Mouse (Mus musculus) lung, postnatal 14 days (tissue): ENCODE data around the gene Elavl1.
"Not testable (repeated sequence)": the region's sequence is repeated elsewhere in the genome, so short reads cannot be mapped to it uniquely, and the experiment has no call there.

Experiments used
- DNase-seq: peaks from one replicate; pipeline ENCODE4 v3.0.0; 2021

Elavl1 gene

GRCm38 (mm10) chr8:4324983-4325750 lies at the start of gene Elavl1, which contains the start of gene Ccl25:
Gene Elavl1 (minus strand): TSS chr8:4325413.
Gene Ccl25 (plus strand): TSS chr8:4325210.
- peak; percentile 98 for DNase-seq

GRCm38 (mm10) chr8:4372657-4373056 lies 47.4 kb upstream of the Elavl1 start:
- DNase-seq, result peak; percentile 5

DNA sequence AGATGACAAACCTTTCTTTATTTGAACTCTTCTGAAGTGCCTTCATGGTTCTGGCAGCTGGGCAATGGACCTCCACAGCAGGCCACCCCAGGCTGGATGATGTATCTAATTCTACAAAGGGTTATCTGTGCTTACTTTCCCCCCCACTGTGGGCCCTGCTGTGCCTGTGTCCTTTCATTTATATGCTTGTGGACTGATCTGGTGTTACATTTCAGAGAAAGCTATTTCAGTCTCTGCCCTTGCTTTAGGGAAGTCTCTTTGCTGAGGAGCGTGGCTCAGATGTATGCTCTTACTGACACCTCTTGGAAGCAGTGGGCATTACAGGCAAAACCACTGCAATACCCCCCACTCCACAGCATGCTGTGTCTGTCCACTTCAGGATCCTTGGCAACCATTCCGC lies 44.9 kb upstream of the Elavl1 start:
- peak; percentile 23 for DNase-seq

DNA sequence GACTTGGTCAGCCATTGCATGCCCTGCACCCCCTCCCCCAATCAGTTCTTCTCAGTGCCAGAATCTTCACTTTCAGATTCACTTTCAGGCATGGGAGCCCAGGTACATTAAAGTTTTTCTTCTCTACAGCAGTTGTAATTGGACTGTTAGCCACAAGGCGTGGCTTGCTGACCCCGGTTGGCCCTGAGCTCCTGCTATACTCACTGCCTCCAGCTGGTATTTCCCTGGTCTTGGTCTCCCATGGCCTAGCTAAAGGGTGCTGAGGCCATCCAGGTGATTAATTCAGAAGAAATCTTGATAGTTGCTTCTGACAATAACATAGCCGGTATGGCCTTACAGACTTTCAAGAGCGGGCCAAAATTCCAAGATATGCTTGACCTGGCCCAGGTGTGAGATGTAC lies 43.3 kb upstream of the Elavl1 start:
- no peak for DNase-seq

DNA sequence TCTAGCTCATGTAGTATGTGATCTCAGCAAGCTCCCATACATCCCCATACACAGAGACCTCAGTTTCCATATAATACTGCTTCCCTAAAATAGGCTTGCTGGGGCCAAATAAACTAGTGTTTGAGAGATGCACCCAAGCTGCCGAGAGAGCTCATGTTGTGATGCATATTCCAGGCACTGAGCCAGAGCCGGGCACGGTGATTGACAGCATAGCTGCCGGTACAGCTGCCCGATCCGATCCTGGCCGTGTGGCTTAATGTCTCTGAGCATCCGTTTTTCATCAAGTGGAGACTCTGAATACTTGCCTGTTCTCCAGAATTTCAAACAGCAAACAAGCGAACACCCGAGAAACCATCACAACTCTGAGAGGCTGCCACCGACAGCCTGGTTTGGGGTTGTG lies 42.6 kb upstream of the Elavl1 start:
- no peak for DNase-seq

GRCm38 (mm10) chr8:4366189-4366588 lies 41.0 kb upstream of the Elavl1 start:
- no peak for DNase-seq

DNA sequence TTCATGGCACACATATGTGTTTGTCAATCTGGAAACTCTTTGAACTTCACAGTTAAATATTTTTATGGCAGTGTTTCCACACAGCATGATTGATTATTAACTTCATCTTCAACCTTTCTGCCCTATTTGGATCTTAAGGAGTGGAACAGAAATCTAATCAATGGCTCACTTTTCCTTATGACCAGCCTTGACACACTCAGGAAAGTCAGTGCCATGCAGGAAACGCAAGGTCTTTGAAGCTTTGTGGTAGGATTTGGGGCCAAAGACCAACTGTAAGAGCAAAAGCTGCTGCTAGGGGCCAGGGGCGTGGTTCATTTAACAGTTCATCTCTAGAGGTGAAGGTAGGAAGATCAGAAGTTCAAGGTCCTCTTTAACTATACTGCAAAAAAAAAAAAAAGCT lies 35.7 kb upstream of the Elavl1 start:
- no peak for DNase-seq

DNA sequence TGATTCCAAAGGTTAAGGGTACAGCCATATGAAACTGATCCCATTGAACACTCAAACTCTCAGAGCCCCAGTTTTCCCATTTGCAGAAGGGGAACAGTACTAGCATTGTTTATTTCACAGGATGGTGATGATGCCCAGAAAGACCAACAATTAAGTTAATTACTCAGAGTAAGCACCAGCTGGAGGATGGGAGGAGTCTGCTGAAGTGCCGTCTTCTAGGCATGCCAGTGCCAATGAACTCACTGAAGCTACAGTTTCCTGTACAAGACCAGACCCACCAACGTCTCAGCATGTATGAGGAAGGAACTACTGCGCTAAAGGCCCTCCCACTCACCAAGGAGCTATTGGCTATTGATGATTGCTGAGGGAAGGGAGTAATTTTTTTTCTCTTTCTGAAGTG lies 34.1 kb upstream of the Elavl1 start:
- DNase-seq, result no peak

DNA sequence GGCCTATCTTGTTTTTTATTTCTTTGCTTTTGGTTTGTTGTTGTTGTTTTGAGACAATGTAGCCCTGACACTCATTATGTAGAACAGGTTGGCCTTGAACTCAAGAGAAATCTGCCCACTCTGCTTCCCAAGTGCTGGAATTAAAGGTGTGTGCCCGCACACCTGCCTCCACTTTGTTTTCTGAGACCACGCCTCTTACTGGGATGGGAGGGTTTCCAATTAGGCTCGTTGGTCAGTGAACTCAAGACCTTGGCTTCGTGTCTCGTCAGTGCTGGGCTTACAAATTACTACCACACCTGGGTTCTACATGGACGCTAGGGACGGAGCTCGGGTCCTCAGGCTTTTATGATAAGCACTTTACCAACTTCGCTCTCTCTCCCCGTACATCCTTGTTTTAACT lies 30.2 kb upstream of the Elavl1 start:
- no peak for DNase-seq

GRCm38 (mm10) chr8:4354516-4354915 lies 29.3 kb upstream of the Elavl1 start:
- DNase-seq, result no peak

- DNase-seq, result no peak
Observed at GRCm38 (mm10) chr8:4353741-4354140, 28.5 kb upstream of the Elavl1 start.

- not testable (repeated sequence) for DNase-seq
Observed at GRCm38 (mm10) chr8:4352562-4352961, 27.3 kb upstream of the Elavl1 start.

GRCm38 (mm10) chr8:4350618-4351017 lies 25.4 kb upstream of the Elavl1 start:
- no peak for DNase-seq

DNA sequence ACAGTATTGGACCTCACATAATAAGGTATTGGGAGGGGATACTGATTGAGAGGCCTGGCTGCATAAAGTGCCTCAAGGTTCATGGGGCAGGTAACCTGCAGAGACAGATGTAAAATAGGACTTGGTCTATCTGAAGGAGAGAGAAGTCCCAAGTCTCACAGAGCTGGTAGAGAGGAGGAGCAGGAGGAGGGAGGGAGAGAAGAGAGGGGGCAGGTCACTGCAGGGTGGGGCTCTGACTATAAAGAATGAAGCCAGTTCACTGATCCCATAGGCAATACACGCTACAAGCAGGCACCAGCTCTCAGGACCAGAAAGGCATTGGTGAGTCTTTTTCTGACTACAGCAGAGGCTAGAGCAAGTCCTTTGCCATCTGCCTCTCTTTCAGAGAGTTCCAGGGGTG lies 24.1 kb upstream of the Elavl1 start:
- DNase-seq, result no peak

GRCm38 (mm10) chr8:4348275-4348674 lies 23.1 kb upstream of the Elavl1 start:
- DNase-seq, result no peak

DNA sequence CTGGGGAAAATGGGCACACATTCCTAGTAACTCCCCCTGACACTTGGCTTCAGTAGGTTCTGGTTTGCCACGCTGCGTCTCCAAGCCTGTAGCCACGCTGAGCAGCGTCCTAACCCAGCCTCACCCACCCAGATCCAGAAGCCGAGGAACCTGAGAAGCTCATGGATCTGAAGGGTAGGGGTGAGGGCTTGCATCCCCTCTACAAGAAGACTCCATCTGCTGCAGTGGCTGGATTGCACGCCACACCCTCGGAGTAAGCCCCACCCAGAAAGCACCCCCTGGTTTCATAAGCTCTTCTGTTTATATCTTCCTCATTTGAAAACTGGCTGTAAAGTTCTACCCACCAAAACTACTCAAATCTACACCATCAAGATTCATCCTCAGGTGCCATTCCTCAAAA lies 22.4 kb upstream of the Elavl1 start:
- no peak for DNase-seq

DNA sequence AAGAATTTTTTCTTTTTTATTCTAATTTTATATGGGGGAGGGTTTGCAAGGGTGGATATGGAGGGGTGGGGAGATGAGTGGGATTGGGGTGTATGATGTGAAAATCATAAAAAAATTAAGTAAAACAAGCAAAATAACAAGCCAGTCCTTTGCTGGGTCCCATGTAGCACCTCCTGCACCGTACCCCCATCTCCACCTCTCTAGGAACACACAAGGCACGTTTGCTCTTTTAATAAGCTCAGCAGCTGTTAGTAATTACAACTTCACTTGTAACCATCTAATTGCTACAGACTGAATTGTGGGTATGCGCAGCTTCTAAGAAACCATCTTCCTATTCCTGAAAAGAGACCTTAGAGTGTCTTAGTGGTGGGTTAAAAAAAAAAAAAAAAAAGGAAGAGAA lies 15.0 kb upstream of the Elavl1 start:
- DNase-seq, result no peak

- no peak for DNase-seq
Observed at GRCm38 (mm10) chr8:4335678-4336077, 10.5 kb upstream of the Elavl1 start.

- DNase-seq, result no peak
Observed at GRCm38 (mm10) chr8:4333966-4334365, 8.8 kb upstream of the Elavl1 start.

DNA sequence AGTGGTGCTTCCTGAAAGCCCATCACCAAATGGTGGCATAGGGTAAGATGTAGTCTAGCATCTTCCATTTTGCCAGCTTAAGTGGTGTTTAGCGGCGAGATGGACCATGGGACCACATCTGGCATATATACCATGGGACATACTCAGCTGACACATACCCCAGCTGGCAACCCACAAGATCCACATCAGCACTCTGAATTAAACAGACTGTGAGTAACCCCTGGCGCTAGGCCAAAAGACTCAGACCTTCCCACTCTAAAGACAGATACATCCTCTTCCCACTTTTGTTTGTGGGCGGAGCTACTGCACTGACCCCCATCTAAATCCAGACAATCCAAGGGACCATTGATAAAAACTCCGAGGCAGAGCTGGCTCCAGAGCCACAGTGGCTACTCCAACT lies 3.8 kb upstream of the Elavl1 start:
- no peak for DNase-seq

- no peak for DNase-seq
Observed at GRCm38 (mm10) chr8:4325751-4326036, 481 bp upstream of the Elavl1 start.

GRCm38 (mm10) chr8:4324525-4324924 lies 688 bp downstream of the Elavl1 start:
- no peak for DNase-seq

DNA sequence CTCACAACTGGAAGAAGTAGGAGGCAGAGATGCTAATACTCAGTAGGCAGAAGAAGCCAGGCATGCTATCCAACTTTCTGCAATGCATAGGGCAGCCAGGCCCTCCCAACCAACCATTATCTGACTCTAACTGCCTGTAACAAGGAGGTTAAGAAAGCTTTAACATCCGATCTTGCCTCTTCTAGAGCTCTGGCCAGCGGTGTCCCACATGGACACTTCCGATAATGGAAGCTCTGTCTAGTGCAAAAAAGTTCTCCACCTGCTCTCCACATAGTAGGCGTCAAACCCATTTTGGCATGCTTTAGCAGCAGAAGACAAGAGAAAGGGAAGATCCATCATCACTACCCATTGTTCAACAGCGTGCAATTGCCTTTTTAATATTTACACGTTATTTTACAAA lies 1.3 kb downstream of the Elavl1 start:
- DNase-seq, result no peak

- DNase-seq, result peak; percentile 89
Observed at GRCm38 (mm10) chr8:4322470-4322869, 2.7 kb downstream of the Elavl1 start.

DNA sequence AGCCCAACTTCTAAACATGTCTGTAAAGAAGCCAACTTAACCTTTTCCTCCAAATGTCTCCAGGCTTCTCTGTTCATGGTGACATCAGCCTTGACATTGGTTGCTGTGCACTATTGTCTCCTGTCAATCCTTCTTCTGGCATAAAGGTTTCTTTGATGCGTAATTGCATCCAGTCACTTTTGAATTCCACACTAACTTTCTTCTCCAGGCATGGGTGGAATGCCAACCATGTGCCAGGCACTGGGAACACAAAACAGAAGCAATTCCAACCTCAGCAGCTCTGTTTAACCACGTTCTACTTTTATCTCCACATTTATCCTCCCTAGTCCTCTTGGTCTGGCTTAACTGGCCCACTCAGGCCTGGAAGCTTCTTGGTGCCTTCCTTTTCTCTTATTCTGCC lies 4.2 kb downstream of the Elavl1 start:
- no peak for DNase-seq

GRCm38 (mm10) chr8:4320404-4320803 lies 4.8 kb downstream of the Elavl1 start:
- no peak for DNase-seq
